Mouse (Mus musculus) adrenal gland, postnatal 25 days (tissue): ENCODE measurements around the gene Zfp263. TPM values are rescaled to one million over a fixed set of nuclear protein-coding genes. Genes with fewer than 3 reads are reported as not detected.

ENCODE experiments used
- DNase-seq: peaks from one replicate; pipeline ENCODE4 v3.0.0; 2021; ENCODE audit warnings: mixed read lengths
- long read RNA-seq: library from polyadenylated mRNA; stranded (forward); transcript quantifications from one replicate; pipeline ENCODE4 v2.0.0, GENCODE M21; 2021
- total RNA-seq: library from RNA; stranded (reverse); gene quantifications from 2 replicates; pipeline ENCODE4 v1.2.3, GENCODE M21; 2021

Zfp263 gene
- 21.4 and 26.1 TPM in 2 replicates for total RNA-seq
- long read RNA-seq, full-length matches to known transcripts: 16 of 19 reads
- long read RNA-seq, partial matches to known transcripts: 1 of 19 reads
- long read RNA-seq, other reads (novel, unspliced or antisense): 2 of 19 reads

- peak; percentile 90 for DNase-seq
Observed at GRCm38 (mm10) chr16:3743503-3744185, at the start of gene Zfp263. TSS of gene Zfp263 (plus strand) at chr16:3744093.

- no peak for DNase-seq
Observed at GRCm38 (mm10) chr16:3699281-3699680, 44.6 kb upstream of the Zfp263 start.

GRCm38 (mm10) chr16:3700893-3701292 lies 43.0 kb upstream of the Zfp263 start:
- no peak for DNase-seq

GRCm38 (mm10) chr16:3706680-3707079 lies 37.2 kb upstream of the Zfp263 start:
- DNase-seq: no peak

- DNase-seq: no peak
Observed at GRCm38 (mm10) chr16:3714731-3715130, 29.2 kb upstream of the Zfp263 start.

- DNase-seq: no peak
Observed at GRCm38 (mm10) chr16:3717980-3718379, 25.9 kb upstream of the Zfp263 start, which contains the start of gene Mefv. TSS of gene Mefv (minus strand) at chr16:3718097.

GRCm38 (mm10) chr16:3723231-3723630 lies 20.7 kb upstream of the Zfp263 start:
- DNase-seq: no peak

- no peak for DNase-seq
Observed at GRCm38 (mm10) chr16:3727980-3728720, 15.7 kb upstream of the Zfp263 start.

GRCm38 (mm10) chr16:3732612-3733011 lies 11.3 kb upstream of the Zfp263 start:
- no peak for DNase-seq

GRCm38 (mm10) chr16:3733198-3733732 lies 10.6 kb upstream of the Zfp263 start:
- DNase-seq: no peak

GRCm38 (mm10) chr16:3742466-3742865 lies 1.4 kb upstream of the Zfp263 start:
- DNase-seq: no peak

GRCm38 (mm10) chr16:3744186-3744700 lies 350 bp downstream of the Zfp263 start:
- peak; percentile 29 for DNase-seq

GRCm38 (mm10) chr16:3745656-3746055 lies 1.8 kb downstream of the Zfp263 start:
- DNase-seq: no peak

- DNase-seq: no peak
Observed at GRCm38 (mm10) chr16:3748976-3749375, 5.1 kb downstream of the Zfp263 start.

- DNase-seq: no peak
Observed at GRCm38 (mm10) chr16:3771603-3772002, 27.7 kb downstream of the Zfp263 start.

- DNase-seq: no peak
Observed at GRCm38 (mm10) chr16:3776365-3776764, 32.5 kb downstream of the Zfp263 start.

GRCm38 (mm10) chr16:3777986-3778385 lies 34.1 kb downstream of the Zfp263 start:
- no peak for DNase-seq

- DNase-seq: no peak
Observed at GRCm38 (mm10) chr16:3781237-3781636, 37.3 kb downstream of the Zfp263 start.

GRCm38 (mm10) chr16:3788394-3788793 lies 44.5 kb downstream of the Zfp263 start:
- no peak for DNase-seq
